Mouse (Mus musculus) lung, postnatal 36 days (tissue): ENCODE data around the gene Znfx1.

Source experiments
- DNase-seq: peaks from one replicate; pipeline ENCODE4 v3.0.0; 2022; ENCODE audit warnings: mixed read lengths

Gene Znfx1

DNA sequence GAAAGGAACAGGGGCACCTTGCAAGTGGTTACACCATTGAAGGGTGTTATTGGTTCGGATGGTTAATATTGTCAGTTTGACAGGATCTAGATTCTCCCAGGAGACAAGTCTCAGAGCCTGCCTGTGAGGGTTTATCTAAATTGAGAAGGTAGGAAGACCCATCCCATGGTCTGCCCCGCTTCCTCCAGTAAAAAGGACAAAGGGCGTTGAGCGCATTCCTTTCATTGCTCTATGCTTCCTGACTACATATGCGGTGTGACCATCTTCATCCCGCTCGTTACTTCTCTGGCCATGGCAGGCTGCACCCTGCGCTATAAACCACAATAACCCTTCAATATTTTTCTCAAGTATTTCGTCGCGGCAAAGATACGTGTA, 8.4 kb upstream of the Znfx1 start:
- DNase-seq: no peak

- no peak for DNase-seq
Measured at GRCm38 (mm10) chr2:167070341-167070740, 7.5 kb upstream of the Znfx1 start.

DNA sequence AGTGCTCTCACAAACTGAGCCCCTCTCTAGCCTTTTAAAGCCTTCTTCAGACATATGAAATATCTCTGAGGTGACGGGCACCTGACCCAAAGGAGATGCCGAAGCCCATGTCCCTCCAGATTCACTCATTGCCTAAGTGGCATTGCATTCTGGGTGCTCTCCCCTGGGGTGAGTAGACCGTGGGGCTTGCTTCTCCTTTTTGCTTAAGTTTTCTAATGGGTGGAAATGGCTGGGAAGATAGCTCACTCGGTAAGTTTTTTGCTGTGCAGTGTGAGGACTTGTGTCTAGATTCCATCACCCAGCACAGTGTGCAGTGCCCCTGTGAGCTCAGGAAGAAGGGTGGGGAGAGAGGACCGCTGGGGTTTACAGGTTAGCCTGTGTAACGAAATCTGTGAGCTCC, 4.8 kb upstream of the Znfx1 start:
- DNase-seq: no peak

- no peak for DNase-seq
Measured at GRCm38 (mm10) chr2:167066528-167067516, 4.0 kb upstream of the Znfx1 start.

GRCm38 (mm10) chr2:167066031-167066430, 3.2 kb upstream of the Znfx1 start:
- DNase-seq: no peak

- DNase-seq: no peak
Measured at GRCm38 (mm10) chr2:167064601-167065295, 1.9 kb upstream of the Znfx1 start.

GRCm38 (mm10) chr2:167063906-167064496, 1.2 kb upstream of the Znfx1 start:
- no peak for DNase-seq

DNA sequence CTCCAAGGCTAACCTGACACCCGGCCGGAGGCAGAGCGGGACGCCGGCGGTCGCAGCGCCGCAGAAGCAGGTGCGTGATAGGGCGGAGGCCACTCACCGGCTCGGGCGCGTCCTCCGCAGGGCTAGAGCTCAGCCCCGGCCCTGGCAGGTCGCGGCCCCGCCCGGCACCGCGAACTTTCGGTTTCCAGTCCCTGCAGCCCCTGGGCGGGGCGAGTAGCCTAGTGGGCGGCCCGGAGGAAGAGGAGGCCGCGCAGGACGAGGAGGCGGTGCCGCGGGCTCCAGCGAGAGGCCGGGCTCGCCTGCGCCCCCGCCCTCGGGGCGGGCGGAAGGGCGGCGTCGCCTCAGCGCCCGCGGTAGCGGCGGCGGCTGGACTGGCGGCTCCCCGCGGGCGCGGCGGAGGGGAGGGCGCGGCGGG, 311 bp downstream of the Znfx1 start:
- peak; percentile 98 for DNase-seq

DNA sequence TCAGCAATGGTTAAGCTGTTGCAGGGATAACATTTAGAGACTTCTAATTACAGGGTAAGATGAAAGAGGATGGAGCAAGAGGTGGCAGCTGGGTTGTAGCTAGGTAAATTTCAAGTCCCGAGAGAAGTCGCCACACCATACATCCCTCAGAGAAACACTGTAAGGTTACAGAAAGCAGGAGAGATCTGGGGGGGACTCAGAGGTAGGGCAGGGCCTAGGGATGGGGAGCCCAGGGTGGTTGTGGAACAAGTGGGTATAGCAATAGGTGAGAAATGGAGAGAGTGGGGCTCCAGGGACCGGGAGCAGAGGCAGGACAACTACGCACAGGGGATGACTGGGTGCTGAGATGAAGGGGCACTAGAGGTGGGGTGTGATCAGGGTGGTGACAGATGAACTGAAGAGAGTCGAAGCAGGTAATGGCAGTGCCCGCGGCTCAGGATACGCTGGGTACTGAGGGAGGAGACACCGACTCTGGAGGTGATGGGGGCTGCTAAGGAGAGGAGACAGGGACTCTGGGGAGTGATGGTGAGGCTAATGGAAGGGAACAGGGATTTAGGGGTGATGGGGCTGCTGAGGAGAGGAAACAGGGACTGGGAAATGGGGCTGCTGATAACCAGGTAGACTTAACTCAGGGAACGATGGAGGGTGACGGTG, 1.3 kb downstream of the Znfx1 start:
- no peak for DNase-seq

DNA sequence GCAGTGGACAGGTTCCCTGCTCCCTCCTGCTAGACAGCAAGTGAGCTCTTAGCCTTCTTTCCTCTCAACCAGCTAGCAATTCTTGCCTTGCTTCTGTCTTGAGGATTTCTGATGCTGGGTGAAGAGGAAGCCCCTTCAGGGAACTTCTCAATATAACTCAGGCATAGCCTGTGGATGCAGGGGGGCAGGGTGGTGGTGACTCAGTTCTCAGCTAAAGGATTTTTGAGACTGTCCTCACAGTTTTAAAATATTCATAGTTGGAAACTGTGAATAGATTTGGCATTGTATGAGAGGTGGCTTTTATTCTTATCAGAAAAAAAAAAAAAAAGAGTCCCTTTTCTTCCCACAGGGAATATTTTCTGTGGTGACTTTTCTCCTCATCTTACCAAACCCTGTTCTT, 2.1 kb downstream of the Znfx1 start:
- DNase-seq: no peak

DNA sequence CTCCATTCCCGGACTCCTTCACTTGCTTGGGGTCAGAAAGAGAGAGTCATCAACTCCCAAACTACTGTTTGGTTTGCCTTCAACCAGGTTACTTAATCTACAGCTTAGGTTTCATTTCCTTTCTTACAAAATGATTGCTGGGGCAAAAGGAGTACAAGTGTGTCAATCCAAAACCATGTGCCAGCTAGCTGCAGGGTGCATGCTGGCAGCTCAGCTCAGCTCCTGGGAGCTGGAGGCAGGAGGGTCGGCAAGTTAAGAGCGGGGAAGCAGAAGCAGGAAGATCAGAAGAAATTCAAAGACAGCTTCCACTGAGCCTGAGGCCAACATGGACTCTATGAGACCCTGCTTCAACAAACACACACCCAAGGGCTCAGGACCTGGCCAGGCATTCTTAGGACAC, 2.5 kb downstream of the Znfx1 start:
- peak; percentile 34 for DNase-seq

- DNase-seq: no peak
Measured at GRCm38 (mm10) chr2:167059960-167060359, 2.9 kb downstream of the Znfx1 start.

- DNase-seq: no peak
Measured at GRCm38 (mm10) chr2:167059536-167059935, 3.3 kb downstream of the Znfx1 start.

- DNase-seq: no peak
Measured at GRCm38 (mm10) chr2:167058814-167059387, 3.9 kb downstream of the Znfx1 start.

- peak; percentile 49 for DNase-seq
Measured at GRCm38 (mm10) chr2:167058201-167058600, 4.6 kb downstream of the Znfx1 start.

- DNase-seq: no peak
Measured at GRCm38 (mm10) chr2:167056942-167057323, 5.9 kb downstream of the Znfx1 start.

DNA sequence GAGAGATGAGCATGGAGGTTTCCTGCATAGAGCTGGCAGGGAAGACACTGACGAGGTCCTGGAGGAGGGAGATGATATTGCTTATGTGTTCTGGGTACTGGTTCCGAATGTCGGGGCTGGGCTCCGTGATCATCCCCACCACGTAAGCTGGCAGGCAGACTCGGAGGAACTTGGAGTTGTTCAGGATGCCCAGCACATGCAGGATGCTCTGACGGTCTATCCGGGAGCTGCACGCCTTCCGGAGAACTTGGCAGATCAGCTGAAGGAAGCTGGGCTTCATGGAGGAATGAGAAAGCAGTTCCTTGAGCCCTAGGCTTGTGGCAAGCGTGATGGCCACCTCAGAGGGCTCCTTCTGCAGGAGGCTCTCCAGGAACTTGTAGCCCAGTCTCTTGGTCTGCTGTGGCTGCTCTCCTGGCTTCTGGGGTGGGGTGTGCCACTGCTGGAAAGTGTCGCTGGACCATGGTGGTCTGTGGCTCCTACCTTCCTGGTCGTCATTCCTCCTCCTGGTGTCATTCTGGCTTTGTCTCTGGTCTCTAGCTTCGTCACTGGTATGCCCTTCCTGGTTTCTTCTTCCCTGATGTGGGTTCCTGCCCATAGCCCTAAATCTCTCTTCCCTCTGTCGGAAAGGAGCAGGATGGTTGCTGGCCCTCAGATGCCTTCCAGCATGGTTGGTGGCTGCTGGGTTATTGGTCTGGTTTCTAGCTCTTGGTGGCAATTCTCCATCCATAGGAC, 6.4 kb downstream of the Znfx1 start:
- no peak for DNase-seq

DNA sequence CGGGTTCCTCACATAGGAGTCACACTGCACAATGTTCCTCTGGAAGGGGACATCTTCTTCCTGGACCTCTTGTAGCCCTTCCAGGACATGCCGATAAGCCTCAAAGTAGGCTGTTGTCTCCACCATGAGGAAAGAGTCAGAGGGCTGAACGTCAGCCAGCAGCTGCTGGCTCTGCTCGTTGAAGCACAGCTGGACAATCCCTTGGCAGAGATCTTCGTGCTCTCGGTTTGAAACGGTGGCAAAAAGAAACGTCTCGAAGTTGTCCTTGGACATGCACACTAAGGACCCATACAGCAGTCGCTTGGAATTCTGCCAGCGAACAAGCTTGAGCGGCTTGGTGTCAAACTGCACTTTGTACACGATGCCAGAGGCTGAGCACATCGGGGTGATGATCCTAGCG, 7.4 kb downstream of the Znfx1 start:
- peak; percentile 50 for DNase-seq

GRCm38 (mm10) chr2:167053127-167053844, 9.5 kb downstream of the Znfx1 start:
- DNase-seq: no peak

DNA sequence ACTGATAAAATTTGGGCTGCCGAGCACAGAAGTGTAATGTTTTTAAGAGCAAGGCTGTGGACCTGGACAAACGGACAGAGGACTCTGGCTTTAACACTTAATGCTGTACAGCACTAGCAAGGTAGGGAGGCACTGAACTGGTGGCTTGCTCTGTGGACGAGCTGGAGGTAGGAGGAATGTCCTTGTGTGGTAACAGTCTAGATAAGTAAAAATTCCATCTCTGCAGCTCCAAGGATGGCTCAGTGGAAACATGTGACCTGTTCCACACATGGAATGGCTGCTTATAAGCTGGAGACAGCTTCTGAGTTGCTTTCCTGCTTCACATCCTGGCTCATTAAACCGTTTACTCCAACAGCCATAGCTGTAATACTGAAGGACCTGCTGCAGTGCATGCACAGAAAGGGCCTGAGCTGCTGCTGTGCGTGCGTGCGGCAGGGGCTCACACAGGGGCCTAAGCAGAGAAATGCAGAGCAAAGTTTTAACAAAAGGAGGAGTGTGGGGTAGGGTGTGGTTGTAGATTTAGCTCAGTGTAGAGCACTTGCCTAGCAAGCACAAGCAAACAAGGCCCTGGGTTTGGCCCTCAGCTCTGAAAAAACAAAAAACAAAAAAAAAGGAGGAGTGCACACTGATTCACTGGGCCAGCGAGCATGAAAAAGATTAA, 14.0 kb downstream of the Znfx1 start:
- no peak for DNase-seq

- no peak for DNase-seq
Measured at GRCm38 (mm10) chr2:167048223-167048622, 14.6 kb downstream of the Znfx1 start.
